Mouse (Mus musculus) left cerebral cortex, postnatal 25 days (tissue): Measurements from ENCODE around the gene Lhx3. TPM values are rescaled to one million over a fixed set of nuclear protein-coding genes. Genes with fewer than 3 reads are reported as not detected.

ENCODE experiments used
- DNase-seq, 2 experiments: peaks; one replicate each; pipeline ENCODE4 v3.0.0; 2022; ENCODE audit warnings: low spot score in 2 of 2, mixed read lengths in 1 of 2
- intact Hi-C: fragments of 180-260 bp; cut with DNase I; formaldehyde crosslinking; loops from one replicate; pipeline ENCODE4 v1.15.1; 2025
- total RNA-seq, 2 experiments: library from RNA; stranded (reverse); gene quantifications; 2 replicates each; pipeline ENCODE4 v1.2.3; 2021

Lhx3 gene
- total RNA-seq, result under 1 TPM in 1 of 2 experiments, not detected in 1; 0.16 TPM

- intact Hi-C loops, result no loop called here
- DNase-seq, result peak; percentile 24 to 40
Observed at GRCm38 (mm10) chr2:26208126-26208789, at the start of gene Lhx3. Gene Lhx3, minus strand, starts transcription at chr2:26208289.

- no peak for DNase-seq
- intact Hi-C loops, result no loop called here
Observed at GRCm38 (mm10) chr2:26257315-26258096, 49.4 kb upstream of the Lhx3 start.

GRCm38 (mm10) chr2:26254816-26255215 is 46.7 kb upstream of the Lhx3 start:
- DNase-seq, result no peak
- intact Hi-C loops, result no loop called here

- intact Hi-C loops, result no loop called here
- DNase-seq, result no peak
Observed at GRCm38 (mm10) chr2:26252514-26253206, 44.6 kb upstream of the Lhx3 start.

- intact Hi-C loops, result no loop called here
- DNase-seq, result no peak
Observed at GRCm38 (mm10) chr2:26247531-26247930, 39.4 kb upstream of the Lhx3 start.

GRCm38 (mm10) chr2:26240841-26241240 is 32.8 kb upstream of the Lhx3 start:
- DNase-seq, result no peak
- intact Hi-C loops, result no loop called here

GRCm38 (mm10) chr2:26240330-26240729 is 32.2 kb upstream of the Lhx3 start:
- intact Hi-C loops, result no loop called here
- peak in 1 of 2 experiments; percentile 21 for DNase-seq

GRCm38 (mm10) chr2:26237290-26237782 is 29.2 kb upstream of the Lhx3 start, which contains the start of gene Qsox2:
Gene Qsox2, minus strand, starts transcription at chr2:26237525.
- DNase-seq, result peak; percentile 84 to 90
- intact Hi-C loops, result no loop called here

GRCm38 (mm10) chr2:26236681-26237289 is 28.7 kb upstream of the Lhx3 start:
- intact Hi-C loops, result no loop called here
- peak in 1 of 2 experiments; percentile 10 for DNase-seq

GRCm38 (mm10) chr2:26234771-26235170 is 26.7 kb upstream of the Lhx3 start:
- DNase-seq, result no peak
- intact Hi-C loops, result no loop called here

GRCm38 (mm10) chr2:26234253-26234652 is 26.2 kb upstream of the Lhx3 start:
- intact Hi-C loops, result no loop called here
- DNase-seq, result no peak

- intact Hi-C loops, result no loop called here
Observed at GRCm38 (mm10) chr2:26231366-26231765, 23.3 kb upstream of the Lhx3 start.

GRCm38 (mm10) chr2:26230253-26230652 is 22.2 kb upstream of the Lhx3 start:
- peak in 1 of 2 experiments; percentile 33 for DNase-seq
- intact Hi-C loops, result no loop called here

More at GRCm38 (mm10) chr2:26231366-26231765, 23.3 kb upstream of the Lhx3 start:
- no peak for DNase-seq

- peak; percentile 60 to 68 for DNase-seq
- intact Hi-C loops, result loop anchor here (1.0 kb wide), 1 partner anchor 74 kb away; no protein-coding TSS in a partner anchor
Observed at GRCm38 (mm10) chr2:26227788-26228187, 19.7 kb upstream of the Lhx3 start.

- intact Hi-C loops, result no loop called here
Observed at GRCm38 (mm10) chr2:26225242-26225641, 17.2 kb upstream of the Lhx3 start.

GRCm38 (mm10) chr2:26223961-26224360 is 15.9 kb upstream of the Lhx3 start:
- intact Hi-C loops, result no loop called here
- DNase-seq, result no peak

More at GRCm38 (mm10) chr2:26225242-26225641, 17.2 kb upstream of the Lhx3 start:
- no peak for DNase-seq

GRCm38 (mm10) chr2:26214526-26214925 is 6.4 kb upstream of the Lhx3 start:
- no peak for DNase-seq
- intact Hi-C loops, result no loop called here

- intact Hi-C loops, result no loop called here
- no peak for DNase-seq
Observed at GRCm38 (mm10) chr2:26209566-26209965, 1.5 kb upstream of the Lhx3 start.

GRCm38 (mm10) chr2:26207559-26207958 is 530 bp downstream of the Lhx3 start:
- intact Hi-C loops, result no loop called here
- no peak for DNase-seq

- no peak for DNase-seq
- intact Hi-C loops, result no loop called here
Observed at GRCm38 (mm10) chr2:26205761-26206160, 2.3 kb downstream of the Lhx3 start.
